Mouse (Mus musculus): ENCODE measurements around the gene Uevld. TPM values are rescaled to one million over a fixed set of nuclear protein-coding genes. Genes with fewer than 3 reads are reported as not detected.

Uevld gene
- total and polyA plus RNA-seq, 3 experiments, result 2.9 to 6.6 (median 4.6) TPM

DNA sequence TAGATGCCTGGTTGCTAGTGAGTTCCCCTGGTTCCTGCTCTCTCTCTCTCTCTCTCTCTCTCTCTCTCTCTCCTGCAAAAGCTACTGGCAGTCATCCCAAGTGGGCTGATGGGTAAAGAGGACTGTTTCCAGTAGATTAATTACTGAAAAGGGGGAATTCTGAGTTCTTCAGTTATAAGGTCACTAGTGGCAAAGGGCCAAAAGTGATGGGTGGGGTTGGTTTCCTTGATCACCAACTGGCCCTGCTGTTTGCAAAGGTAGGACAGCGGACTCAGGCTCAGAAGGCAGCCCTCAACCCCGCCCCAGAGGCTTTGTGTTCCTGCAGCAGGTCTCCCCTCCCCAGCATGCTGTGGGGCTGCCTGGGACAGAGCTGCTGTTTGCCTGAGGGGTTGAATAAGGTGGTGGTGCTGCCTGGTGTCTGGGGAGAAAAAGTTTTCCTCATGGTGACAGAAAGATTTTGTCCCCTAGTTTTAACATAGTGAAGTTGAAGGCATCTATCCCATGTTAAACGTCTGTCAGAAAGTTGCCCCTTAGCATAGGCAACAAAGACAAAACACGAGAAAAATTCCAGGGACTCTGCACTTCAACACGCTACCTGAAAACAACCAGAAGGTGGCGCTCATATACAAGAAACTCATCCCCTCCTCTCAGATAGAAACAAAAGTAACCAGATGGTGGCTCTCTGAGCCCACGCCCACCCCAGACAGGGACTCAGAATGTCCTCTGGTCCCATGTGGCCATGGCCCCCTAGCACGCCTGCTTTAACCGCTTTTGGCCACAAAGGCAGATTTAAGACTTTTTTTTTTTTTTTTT is 4.7 kb upstream of the Uevld start:
- H3K4me2 ChIP-seq (ENCODE audit: insufficient read depth, low read depth, poor library complexity, severe bottlenecking), result 0 out of 2 replicates have a peak overlapping the region, but pooled peaks have one; percentile 8
- H3K4me3 ChIP-seq (replicated peaks in 1 of 3; ENCODE audit: low read depth in 2 of 3, low read length in 2 of 3, poor library complexity in 1 of 3), result no peak overlapping the region
- peak; percentile 77 for TF ChIP-seq SIN3A (IDR thresholded peaks at IDR 0.05; ENCODE audit: low read length)
- TF ChIP-seq CHD1 (IDR thresholded peaks at IDR 0.05; ENCODE audit: low read depth, low read length), result no peak
- TF ChIP-seq RAD21 (IDR thresholded peaks at IDR 0.05; ENCODE audit: low read depth, low read length), result peak; percentile 72
- peak; percentile 24; the same call in 1 of the 2 replicates for TF ChIP-seq BHLHE40 (IDR thresholded peaks at IDR 0.05; ENCODE audit: low read depth, low read length)
- TF ChIP-seq SMC3 (IDR thresholded peaks at IDR 0.05; ENCODE audit: low read depth, low read length), result peak; percentile 79
- peak; percentile 57 for TF ChIP-seq ZC3H11A (IDR thresholded peaks at IDR 0.05; ENCODE audit: low read depth, low read length)
- TF ChIP-seq MYC (IDR thresholded peaks at IDR 0.05; ENCODE audit: low read depth, low read length), result peak; percentile 57
- TF ChIP-seq IRF4 (IDR thresholded peaks at IDR 0.05; ENCODE audit: low read depth, low read length), result peak; percentile 20; the same call in 1 of the 2 replicates
- TF ChIP-seq CTCF (conservative IDR thresholded peaks at IDR 0.05 in 1 of 2, IDR thresholded peaks at IDR 0.05 in 1 of 2; ENCODE audit: low read depth in 2 of 2, low read length in 2 of 2), result peak; percentile 39 to 76
- TF ChIP-seq JUND (conservative IDR thresholded peaks at IDR 0.05; ENCODE audit: low read depth, low read length), result no peak
- DNase-seq (ENCODE audit: extremely low read depth), result peak; percentile 84
- no peaks in the 10 kb centered on the region for H3K9me3 ChIP-seq (replicated peaks; ENCODE audit: low read length)
- peaks cover 3 to 11% of the 10 kb centered on the region in 2 experiments; a peak in 3 of 4 replicates for H3K4me1 ChIP-seq (ENCODE audit: control insufficient read depth in 1 of 2, insufficient read depth in 2 of 2)
- no peak overlapping the region for H3K9ac ChIP-seq (ENCODE audit: insufficient read depth, low read depth)
- dilution Hi-C loops (cut with MboI; ENCODE audit: extremely low pct_ligation_motif_present, extremely low pct_unique_long_range_greater_than_20kb, low sequenced_read_pairs) (no loop called here), in situ Hi-C loops (cut with MboI; ENCODE audit: low pct_ligation_motif_present, low pct_unique_long_range_greater_than_20kb, low sequenced_read_pairs) (loop anchor here (5.0 to 10.0 kb wide), 3 partner anchors 44 to 182 kb away; partner anchors contain the start of gene Spty2d1)
- H3K36me3 ChIP-seq (replicated peaks in 1 of 2; ENCODE audit: control insufficient read depth in 1 of 2, insufficient read depth in 1 of 2, low read length in 1 of 2), result no peaks in the 10 kb centered on the region
- H3K27ac ChIP-seq (ENCODE audit: insufficient read depth, low read depth), result no peak overlapping the region
- peaks cover 12% of the 10 kb centered on the region for H3K27me3 ChIP-seq (replicated peaks)
- no peaks in the 10 kb centered on the region for H3K79me2 ChIP-seq (replicated peaks; ENCODE audit: control insufficient read depth, extremely low read depth, insufficient read depth, poor library complexity, severe bottlenecking)

DNA sequence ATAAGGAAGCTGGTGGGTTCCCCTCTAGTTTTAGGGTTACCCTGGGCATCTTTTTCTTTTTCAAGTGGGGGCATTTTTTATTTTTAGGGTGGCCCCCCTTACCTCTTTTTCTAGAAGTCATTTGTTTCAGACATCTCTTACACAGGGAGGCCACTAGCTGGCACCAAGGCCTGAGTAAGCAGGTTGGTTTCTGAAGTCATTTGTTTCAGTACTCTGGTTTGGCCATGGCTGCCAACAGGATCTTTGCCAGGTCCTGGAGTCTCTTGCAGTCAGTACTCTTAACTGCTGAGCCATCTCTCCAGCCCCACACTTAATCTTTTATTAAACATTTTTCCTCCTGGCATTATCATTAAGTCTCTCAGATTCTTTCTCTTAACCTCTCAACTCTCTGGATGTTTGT is 3.8 kb upstream of the Uevld start:
- DNase-seq (ENCODE audit: extremely low read depth), result no peak
- no peaks in the 10 kb centered on the region for H3K36me3 ChIP-seq (replicated peaks in 1 of 2; ENCODE audit: control insufficient read depth in 1 of 2, insufficient read depth in 1 of 2, low read length in 1 of 2)
- H3K9ac ChIP-seq (ENCODE audit: insufficient read depth, low read depth), result no peak overlapping the region
- no peak overlapping the region for H3K4me2 ChIP-seq (ENCODE audit: insufficient read depth, low read depth, poor library complexity, severe bottlenecking)
- dilution Hi-C loops (cut with MboI; ENCODE audit: extremely low pct_ligation_motif_present, extremely low pct_unique_long_range_greater_than_20kb, low sequenced_read_pairs) (no loop called here), in situ Hi-C loops (cut with MboI; ENCODE audit: low pct_ligation_motif_present, low pct_unique_long_range_greater_than_20kb, low sequenced_read_pairs) (loop anchor here (5.0 to 10.0 kb wide), 3 partner anchors 45 to 183 kb away; partner anchors contain the start of gene Spty2d1)
- H3K27me3 ChIP-seq (replicated peaks), result peaks cover 12% of the 10 kb centered on the region
- no peak for TF ChIP-seq KAT2A (IDR thresholded peaks at IDR 0.05; ENCODE audit: insufficient replicate concordance, low read length)
- no peak for TF ChIP-seq BHLHE40 (IDR thresholded peaks at IDR 0.05; ENCODE audit: low read depth, low read length)
- no peak for TF ChIP-seq ETS1 (conservative IDR thresholded peaks at IDR 0.05; ENCODE audit: low read depth, low read length)
- no peak for TF ChIP-seq EP300 (IDR thresholded peaks at IDR 0.05; ENCODE audit: low read length)
- TF ChIP-seq JUND (conservative IDR thresholded peaks at IDR 0.05; ENCODE audit: low read depth, low read length), result no peak
- no peaks in the 10 kb centered on the region for H3K79me2 ChIP-seq (replicated peaks; ENCODE audit: control insufficient read depth, extremely low read depth, insufficient read depth, poor library complexity, severe bottlenecking)
- H3K4me1 ChIP-seq (ENCODE audit: control insufficient read depth in 1 of 2, insufficient read depth in 2 of 2), result peaks cover 3 to 16% of the 10 kb centered on the region in 2 experiments; a peak in 3 of 4 replicates
- no peaks in the 10 kb centered on the region for H3K9me3 ChIP-seq (replicated peaks; ENCODE audit: low read length)
- H3K4me3 ChIP-seq (replicated peaks in 1 of 3; ENCODE audit: low read depth in 2 of 3, low read length in 2 of 3, poor library complexity in 1 of 3), result no peak overlapping the region
- no peak overlapping the region for H3K27ac ChIP-seq (ENCODE audit: insufficient read depth, low read depth)
